Mouse (Mus musculus) macrophage (primary cell): ENCODE data around the gene Syt14. TPM values are rescaled to one million over a fixed set of nuclear protein-coding genes. Genes with fewer than 3 reads are reported as not detected.

Experiments used
- H3K27ac ChIP-seq: fragments of 350-480 bp; formaldehyde crosslinking; 2 replicates; pipeline ENCODE4 v1.9.0; 2021
- H3K36me3 ChIP-seq: fragments of 350-480 bp; formaldehyde crosslinking; 2 replicates; pipeline ENCODE4 v1.9.0; 2021; ENCODE audit errors: inconsistent target
- H3K4me3 ChIP-seq: fragments of 350-480 bp; formaldehyde crosslinking; 2 replicates; pipeline ENCODE4 v1.9.0; 2021; ENCODE audit errors: inconsistent target
- H3K79me2 ChIP-seq: fragments of 350-480 bp; formaldehyde crosslinking; 2 replicates; pipeline ENCODE4 v1.9.0; 2021; ENCODE audit errors: inconsistent target
- WGBS: methylation state at CpG from one replicate; pipeline ENCODE4 v1.1.7; 2026; ENCODE audit warnings: inconsistent platforms; ENCODE audit not compliant: missing documents; 5-methylcytosine and 5-hydroxymethylcytosine counted together
- polyA plus RNA-seq: library from polyadenylated mRNA; stranded (reverse); fragments of 250-400 nt; gene quantifications from 3 replicates; pipeline ENCODE4 v1.2.4, GENCODE M21; 2018; ENCODE audit warnings: inconsistent platforms

Syt14 gene
- polyA plus RNA-seq, 1 experiment from 2014 or later = not detected

DNA sequence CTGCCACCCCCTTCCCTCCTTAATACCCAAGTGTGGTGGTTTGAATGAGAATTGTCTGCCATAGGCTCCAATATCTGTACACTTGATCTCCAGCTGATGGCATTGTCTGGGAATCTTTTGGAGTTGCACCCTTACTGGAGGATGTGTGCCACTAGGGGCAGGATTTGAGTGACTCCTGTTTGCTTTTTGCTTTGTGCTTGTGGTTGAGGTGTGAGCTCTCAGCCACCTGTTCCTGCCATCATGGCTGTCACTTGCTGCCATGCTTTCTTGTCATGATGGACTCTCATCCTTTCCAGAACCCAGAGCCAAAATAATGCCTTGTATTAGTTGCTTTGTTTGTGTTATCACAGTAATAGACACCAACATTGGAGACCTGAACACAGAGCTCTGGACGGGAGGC, 165.8 kb downstream of the Syt14 start:
- no peaks in the 10 kb centered on the region for H3K36me3 ChIP-seq
- H3K27ac ChIP-seq = no peak overlapping the region
- no peaks in the 10 kb centered on the region for H3K79me2 ChIP-seq
- 100% methylated on average over 1 of the region's 1 CpGs for WGBS
- H3K4me3 ChIP-seq = no peak overlapping the region

DNA sequence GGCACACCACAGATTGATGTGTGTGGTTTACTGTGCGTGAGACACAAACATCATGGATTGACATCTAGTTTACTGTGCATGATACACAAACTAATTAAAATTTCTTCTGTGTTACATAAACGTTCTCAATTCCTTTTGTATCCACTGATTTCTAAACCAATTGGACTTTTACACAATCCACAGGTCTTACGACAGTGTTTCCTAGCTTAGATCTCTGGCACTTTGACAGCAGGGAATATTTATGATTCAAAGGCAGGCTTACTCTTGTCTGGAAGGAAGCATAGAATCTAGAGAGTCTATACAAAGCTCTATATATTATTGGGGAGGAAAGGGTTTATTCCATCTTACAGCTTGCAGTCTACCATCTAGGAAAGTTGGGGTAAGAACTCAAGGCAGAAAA, 171.1 kb downstream of the Syt14 start:
- Histone ChIP-seq H3K36me3 (no peaks in the 10 kb centered on the region), H3K27ac (no peak overlapping the region), H3K4me3 (no peak overlapping the region), H3K79me2 (no peaks in the 10 kb centered on the region)
- 62% methylated on average over 3 of the region's 3 CpGs for WGBS

DNA sequence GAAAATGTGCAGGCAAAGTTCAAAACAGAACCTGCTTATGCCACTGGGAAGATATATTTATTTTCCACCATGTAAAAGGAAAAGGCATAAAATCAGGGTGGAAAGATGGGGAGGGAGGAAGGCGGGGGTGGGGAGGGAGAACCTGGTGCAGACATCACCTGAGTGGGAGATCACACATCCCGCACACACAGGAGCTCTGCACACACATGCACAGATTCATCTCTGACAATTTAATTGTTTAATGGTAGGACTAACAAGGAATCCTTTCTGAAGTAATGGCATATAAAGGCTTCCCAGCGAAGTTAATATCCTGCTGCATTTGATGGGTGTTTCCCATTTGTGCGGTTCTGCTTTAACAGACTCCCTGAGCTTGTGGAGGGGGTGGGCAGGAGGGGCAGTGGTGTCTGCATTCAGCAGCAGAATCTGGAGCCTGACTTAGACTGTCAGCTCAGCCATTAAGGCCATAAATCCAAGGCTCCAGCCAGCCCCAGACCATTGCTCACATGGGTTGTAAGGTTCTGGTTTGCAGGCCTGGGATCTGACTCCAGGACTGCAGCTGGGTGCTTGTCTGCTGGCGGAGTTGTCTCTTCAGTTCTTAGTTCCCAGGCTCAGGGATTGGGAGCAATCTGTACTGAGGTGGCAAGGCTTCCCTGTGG, 174.1 kb downstream of the Syt14 start:
- WGBS = 96% methylated on average over 5 of the region's 5 CpGs
- no peak overlapping the region for H3K27ac ChIP-seq
- H3K4me3 ChIP-seq = no peak overlapping the region
- no peaks in the 10 kb centered on the region for H3K79me2 ChIP-seq
- no peaks in the 10 kb centered on the region for H3K36me3 ChIP-seq

DNA sequence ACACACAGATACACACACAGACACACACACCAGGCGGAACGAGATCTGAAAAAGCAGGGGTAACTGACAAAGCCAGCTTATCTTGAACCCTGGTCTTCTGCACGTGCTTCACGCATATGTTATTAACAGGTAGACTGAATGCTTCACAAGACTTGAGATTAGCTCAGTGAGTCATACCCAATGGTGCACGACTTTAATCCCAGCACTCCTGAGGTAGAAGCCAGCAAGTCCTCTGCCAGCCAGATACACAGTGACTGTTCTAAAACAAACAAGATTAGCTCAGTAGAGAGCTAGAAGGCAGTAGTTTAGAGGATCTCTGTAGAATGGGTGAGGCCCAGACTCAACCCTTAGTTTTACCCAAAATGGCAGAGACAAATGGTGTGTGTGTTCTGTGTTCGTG, 175.3 kb downstream of the Syt14 start:
- 87% methylated on average over 6 of the region's 6 CpGs for WGBS
- H3K27ac ChIP-seq = no peak overlapping the region

DNA sequence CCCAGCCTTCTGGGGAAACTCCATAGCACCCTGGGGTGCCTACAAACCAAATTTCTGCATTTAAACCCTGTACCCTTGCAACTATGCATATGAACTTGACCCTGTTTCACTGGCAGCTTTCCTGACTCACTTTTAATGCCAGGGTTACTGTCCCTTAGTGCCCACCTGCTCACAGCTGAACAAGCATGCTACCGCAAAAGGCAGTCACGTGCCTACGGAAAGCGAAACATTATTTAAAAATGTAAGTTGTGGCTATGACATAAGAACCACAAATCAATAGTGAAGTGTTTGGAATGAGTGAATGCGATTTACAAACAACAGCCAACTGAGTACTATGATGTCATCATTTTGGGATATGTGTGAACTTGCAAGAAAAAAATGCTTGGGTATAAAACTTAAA, 178.0 kb downstream of the Syt14 start:
- no peaks in the 10 kb centered on the region for H3K79me2 ChIP-seq
- no peaks in the 10 kb centered on the region for H3K36me3 ChIP-seq
- WGBS = 84% methylated on average over 5 of the region's 5 CpGs
- no peak overlapping the region for H3K4me3 ChIP-seq
- no peak overlapping the region for H3K27ac ChIP-seq

More for the DNA sequence above, 175.3 kb downstream of the Syt14 start:
- Histone ChIP-seq H3K79me2 (no peaks in the 10 kb centered on the region), H3K4me3 (no peak overlapping the region), H3K36me3 (no peaks in the 10 kb centered on the region)

DNA sequence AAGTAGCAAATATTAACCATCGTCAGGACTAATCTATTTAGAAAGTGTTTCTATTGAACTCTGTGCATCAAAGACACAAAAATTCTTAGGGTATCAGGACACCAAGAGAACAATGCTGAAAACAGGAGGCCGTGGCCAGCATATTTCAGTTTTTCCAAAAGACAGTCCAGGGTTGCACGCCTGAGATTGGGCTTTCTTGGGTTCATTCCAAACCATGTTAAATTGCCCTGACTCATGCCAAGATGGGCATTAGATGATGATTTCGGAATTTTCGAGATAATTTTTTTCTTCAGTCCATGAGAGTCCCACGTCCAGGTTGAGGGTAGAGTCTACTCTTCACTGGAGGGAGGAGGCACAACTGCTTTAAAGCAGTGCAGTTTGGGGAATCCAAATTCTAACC, 178.6 kb downstream of the Syt14 start:
- 75% methylated on average over 6 of the region's 6 CpGs for WGBS
- Histone ChIP-seq H3K27ac (no peak overlapping the region), H3K4me3 (no peak overlapping the region), H3K79me2 (no peaks in the 10 kb centered on the region), H3K36me3 (no peaks in the 10 kb centered on the region)

DNA sequence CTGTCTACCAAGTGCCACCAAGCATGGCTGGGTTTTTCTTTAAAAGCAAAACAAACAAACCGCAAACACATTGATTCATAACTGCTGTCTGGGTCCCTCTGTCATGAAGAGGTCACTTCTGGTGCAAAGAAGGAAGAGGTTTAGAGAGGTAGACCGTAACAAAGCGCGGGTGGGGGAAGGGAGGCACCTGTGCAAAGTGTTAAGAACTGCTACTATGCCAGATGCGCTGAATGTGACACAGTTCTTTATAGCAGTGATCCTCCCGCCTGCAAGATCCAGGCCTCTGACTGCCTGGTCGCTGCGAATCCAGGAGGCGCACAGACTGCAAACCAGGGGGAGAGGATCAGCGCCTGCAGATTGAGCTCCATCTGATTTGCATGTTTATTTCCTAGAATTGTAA, 179.2 kb downstream of the Syt14 start:
- Histone ChIP-seq H3K79me2 (no peaks in the 10 kb centered on the region), H3K4me3 (no peak overlapping the region), H3K27ac (no peak overlapping the region), H3K36me3 (no peaks in the 10 kb centered on the region)
- WGBS = 38% methylated on average over 10 of the region's 10 CpGs

DNA sequence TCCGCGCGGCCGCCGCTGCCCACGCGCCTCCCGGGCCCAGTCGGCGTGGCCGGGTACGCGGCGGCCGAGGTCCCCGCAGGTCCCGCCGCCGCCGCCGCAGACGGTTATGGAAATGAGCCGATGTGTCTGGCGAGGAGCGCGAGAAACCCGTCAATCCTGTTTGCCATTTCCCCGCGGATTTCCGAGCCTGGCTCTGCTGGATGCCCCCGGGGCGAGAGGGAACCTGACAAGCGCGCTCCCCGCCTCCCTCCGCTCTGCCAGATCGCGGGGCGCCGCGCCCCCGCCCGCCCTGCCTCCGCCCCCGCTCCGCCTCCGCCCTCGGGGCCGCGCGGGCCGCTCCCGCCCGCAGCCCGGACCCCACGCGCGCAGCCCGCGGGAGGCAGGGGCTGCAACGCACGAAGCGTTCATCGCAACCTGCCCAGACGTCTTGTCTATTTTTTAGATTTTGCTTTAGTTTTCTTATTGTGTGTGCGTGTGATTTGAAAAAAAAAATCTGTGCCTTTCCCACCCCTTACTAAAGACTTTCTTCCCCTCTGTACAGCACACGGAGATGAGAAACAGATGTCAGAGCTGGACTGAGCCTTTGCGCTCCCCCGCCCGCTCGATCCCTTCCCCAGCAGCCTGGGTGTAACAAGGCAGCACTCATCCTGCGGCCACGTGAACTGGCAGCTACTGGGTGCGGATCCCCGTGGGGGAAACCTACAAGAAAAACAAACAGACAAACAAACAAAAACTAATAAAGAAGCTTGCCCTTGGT, 179.9 kb downstream of the Syt14 start, which contains the start of gene Sertad4:
TSS of gene Sertad4 (minus strand) at position 283 of the 757 bp plus-strand sequence.
- H3K36me3 ChIP-seq = no peaks in the 10 kb centered on the region
- H3K79me2 ChIP-seq = no peaks in the 10 kb centered on the region
- no peak within 1 kb of the TSS for H3K4me3 ChIP-seq
- WGBS = 5% methylated on average over 46 of the region's 75 CpGs
- no peak within 1 kb of the TSS for H3K27ac ChIP-seq

DNA sequence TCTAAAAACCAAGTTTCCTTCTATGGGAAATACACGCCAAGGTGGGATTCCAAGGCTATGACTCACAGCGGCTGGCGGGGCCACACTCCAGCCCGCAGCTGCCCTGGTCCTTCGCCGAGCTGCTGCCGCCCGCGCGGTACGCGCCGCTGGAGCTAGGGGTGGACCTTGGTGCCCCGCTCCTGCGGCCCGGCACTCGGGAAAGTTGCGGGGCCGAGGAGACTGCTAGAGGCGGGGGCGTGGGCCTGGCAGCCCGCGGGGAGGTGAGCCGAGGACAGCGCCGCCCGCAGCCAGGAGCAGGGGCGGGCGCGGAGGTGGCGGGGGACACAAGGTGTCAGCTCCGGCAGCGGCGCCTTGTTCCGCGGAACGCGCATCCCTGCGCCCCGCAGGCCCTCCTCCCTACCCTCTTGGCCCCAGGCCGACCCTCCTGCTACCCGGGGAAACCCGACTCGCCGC, 180.7 kb downstream of the Syt14 start:
- H3K36me3 ChIP-seq = no peaks in the 10 kb centered on the region
- WGBS = 1% methylated on average over 42 of the region's 45 CpGs
- H3K4me3 ChIP-seq = no peak overlapping the region
- H3K27ac ChIP-seq = no peak overlapping the region
- no peaks in the 10 kb centered on the region for H3K79me2 ChIP-seq

DNA sequence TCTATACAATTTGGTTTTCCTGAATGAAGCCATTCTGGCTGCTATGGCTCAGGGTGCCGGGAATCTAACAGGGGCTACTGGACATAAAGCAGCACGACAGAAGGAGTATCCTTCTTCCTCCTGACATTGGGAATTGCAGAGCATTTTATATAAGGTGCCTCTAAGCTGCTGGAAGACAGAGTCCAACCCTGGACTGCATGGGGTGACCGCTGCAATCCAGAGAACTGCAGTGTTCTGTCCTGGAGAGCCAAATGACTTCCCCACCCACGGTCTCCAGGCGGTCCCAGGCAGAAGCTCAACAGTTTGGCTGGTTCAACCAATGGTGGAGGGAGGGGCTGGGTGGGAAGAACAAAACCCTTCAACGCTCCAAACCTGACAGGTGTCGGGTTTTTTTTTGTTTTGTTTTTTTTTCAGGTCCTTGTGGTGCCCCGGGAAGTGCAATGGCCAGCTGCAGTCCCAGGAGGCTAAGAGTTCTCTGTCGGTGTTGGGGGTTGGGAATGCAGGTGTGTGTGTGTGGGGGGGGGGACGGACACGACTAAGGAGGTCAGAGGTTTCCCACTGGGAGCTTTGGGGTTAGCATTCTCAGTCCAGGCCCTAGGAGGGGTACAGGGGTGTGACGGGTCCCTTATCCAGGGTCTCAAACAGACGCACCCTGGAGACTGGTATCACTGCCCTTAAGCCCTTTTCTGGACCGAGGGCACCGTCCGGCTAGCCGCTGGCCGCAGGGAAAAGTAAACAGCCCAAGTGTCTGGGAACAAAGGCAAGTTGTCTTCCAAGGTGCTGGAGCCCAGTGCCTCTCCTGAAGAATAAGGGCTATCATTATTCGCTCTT, 181.4 kb downstream of the Syt14 start:
- H3K79me2 ChIP-seq = no peaks in the 10 kb centered on the region
- H3K36me3 ChIP-seq = no peaks in the 10 kb centered on the region
- 16% methylated on average over 19 of the region's 19 CpGs for WGBS
- no peak overlapping the region for H3K4me3 ChIP-seq
- H3K27ac ChIP-seq = no peak overlapping the region

DNA sequence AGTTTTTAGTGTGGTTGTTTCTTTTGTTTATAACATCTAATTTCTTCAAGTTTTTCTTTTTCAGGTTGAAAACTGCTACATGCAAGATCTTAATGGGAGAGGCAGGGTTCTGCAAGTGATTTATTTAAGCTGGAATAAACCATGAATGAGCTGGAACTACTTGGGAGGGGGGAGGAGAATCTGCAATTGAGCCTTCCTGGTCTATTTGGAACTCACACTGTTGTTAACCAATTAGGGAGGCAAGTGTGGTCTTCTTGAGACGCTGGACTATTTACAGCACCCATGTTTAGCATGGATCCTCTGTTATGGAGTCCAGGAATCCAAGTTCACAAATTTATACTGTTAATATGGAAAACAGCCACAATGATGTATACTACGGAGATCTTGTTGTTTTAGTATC, 182.1 kb downstream of the Syt14 start:
- Histone ChIP-seq H3K27ac (no peak overlapping the region), H3K36me3 (no peaks in the 10 kb centered on the region), H3K79me2 (no peaks in the 10 kb centered on the region), H3K4me3 (no peak overlapping the region)
- WGBS = 65% methylated on average over 2 of the region's 2 CpGs

DNA sequence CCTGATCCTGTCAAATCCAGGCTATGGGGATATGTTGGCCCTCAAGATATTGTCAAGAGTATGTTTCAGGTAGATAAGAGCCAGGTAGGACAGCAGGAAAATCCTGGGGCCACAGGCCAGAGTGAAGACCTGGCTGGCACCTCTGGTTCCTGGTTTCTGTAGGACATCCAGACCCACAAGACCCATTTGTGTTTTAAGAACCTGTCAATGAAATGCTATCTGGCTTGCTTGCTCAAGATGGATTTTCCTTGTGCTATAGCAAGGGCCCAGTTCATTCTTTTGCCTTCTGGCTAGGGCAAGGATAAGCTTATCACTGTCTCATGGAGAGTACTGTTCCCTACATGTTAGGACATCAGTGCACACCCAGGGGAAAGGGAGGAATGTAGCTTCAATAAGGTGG, 183.5 kb downstream of the Syt14 start:
- no peak overlapping the region for H3K4me3 ChIP-seq
- H3K79me2 ChIP-seq = no peaks in the 10 kb centered on the region
- H3K36me3 ChIP-seq = no peaks in the 10 kb centered on the region
- no peak overlapping the region for H3K27ac ChIP-seq

DNA sequence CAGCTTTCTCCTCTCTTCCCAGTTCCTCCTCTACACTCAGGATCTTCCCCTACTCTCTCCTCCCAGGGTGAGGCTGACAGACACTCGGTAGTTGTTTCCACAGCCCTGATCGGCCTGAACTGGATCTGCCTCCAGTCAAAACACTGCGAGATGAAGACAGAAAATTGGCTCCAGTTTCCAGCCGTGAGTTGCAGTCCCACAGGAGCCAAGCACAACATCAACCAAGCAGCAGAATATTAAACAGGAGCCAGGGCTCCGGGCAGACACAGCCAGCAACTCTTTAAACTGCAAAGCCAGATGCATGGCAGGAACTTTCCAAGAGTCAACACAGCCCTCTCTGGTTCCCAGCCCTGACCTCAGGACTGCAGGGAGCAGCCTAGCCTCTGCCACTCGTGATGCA, 183.9 kb downstream of the Syt14 start:
- no peaks in the 10 kb centered on the region for H3K79me2 ChIP-seq
- no peaks in the 10 kb centered on the region for H3K36me3 ChIP-seq
- 34% methylated on average over 6 of the region's 6 CpGs for WGBS
- no peak overlapping the region for H3K27ac ChIP-seq
- no peak overlapping the region for H3K4me3 ChIP-seq

DNA sequence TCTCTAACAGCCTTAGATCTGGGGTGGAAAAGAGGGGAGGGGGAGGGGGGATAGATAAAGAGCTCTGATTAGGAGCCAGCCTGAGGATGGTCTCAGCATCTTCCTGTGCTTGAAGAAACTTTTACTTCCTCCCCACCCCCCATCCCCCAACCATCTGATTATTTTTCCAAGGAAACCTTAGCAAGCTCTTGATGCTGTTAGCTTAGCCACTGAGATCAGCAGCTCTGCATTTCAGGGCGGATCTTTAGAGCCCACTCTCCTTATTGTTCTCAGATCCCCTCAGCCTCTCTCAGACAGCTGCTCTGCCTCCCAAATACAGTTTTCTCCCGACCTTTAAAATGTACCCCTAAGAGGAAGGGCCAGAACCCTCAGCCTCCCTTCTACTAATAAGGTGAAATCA, 184.4 kb downstream of the Syt14 start:
- no peaks in the 10 kb centered on the region for H3K36me3 ChIP-seq
- H3K79me2 ChIP-seq = no peaks in the 10 kb centered on the region
- H3K27ac ChIP-seq = no peak overlapping the region
- H3K4me3 ChIP-seq = no peak overlapping the region
- 17% methylated on average over 2 of the region's 2 CpGs for WGBS

DNA sequence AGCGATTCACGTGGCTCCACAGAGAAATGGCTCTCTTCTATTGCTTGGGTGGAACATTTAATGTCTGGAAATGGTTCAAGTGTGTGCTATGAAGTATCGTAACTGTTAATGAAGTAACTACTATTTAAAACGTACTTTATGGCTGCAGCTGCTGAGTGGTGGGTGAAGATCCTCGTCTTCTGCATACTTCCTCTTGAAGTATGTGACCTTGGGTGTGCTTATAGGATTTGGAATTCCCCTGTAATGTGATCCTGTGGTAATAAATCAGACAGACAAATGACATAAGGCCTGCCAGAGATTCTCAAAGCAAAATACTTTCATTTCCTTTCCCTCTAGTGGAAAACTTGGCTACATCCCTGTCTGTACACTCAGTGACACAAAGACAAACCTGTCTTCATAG, 186.0 kb downstream of the Syt14 start:
- Histone ChIP-seq H3K27ac (no peak overlapping the region), H3K4me3 (no peak overlapping the region), H3K79me2 (no peaks in the 10 kb centered on the region), H3K36me3 (no peaks in the 10 kb centered on the region)
- WGBS = 90% methylated on average over 5 of the region's 5 CpGs
